Mouse (Mus musculus): ENCODE results near the gene Ifna4.

GRCm38 (mm10) chr4:88876520-88876919 is 34.9 kb downstream of the Ifna4 start:
- TF ChIP-seq EP300 (IDR thresholded peaks at IDR 0.05; ENCODE audit: low read depth) (no peak), CTCF (IDR thresholded peaks at IDR 0.05; ENCODE audit: low read depth) (peak; percentile 19; the same call in 1 of the 2 replicates)

All from liver, embryonic 14.5 days (tissue).